Mouse (Mus musculus) small intestine, adult 2 months (tissue): ENCODE data around the gene Bahcc1. TPM values are rescaled to one million over a fixed set of nuclear protein-coding genes. Genes with fewer than 3 reads are reported as not detected.

ENCODE experiments used
- H3K27ac ChIP-seq: fragments of 200-500 bp; 2 replicates; pipeline ENCODE4 v1.5.1; 2012; ENCODE audit warnings: low read depth, low read length, control low read depth, inconsistent platforms; ENCODE audit not compliant: insufficient read depth
- H3K27me3 ChIP-seq: fragments of 200-500 bp; 2 replicates; pipeline ENCODE4 v1.6.1; 2012; ENCODE audit warnings: mild to moderate bottlenecking, moderate library complexity, low read length, inconsistent platforms; ENCODE audit not compliant: control insufficient read depth, insufficient read depth
- H3K36me3 ChIP-seq: fragments of 200-500 bp; 2 replicates; pipeline ENCODE4 v1.6.1; 2012; ENCODE audit warnings: mild to moderate bottlenecking, low read length, control low read depth, inconsistent platforms; ENCODE audit not compliant: control insufficient read depth, insufficient read depth
- H3K4me1 ChIP-seq: fragments of 200-500 bp; 2 replicates; pipeline ENCODE4 v1.6.1; 2012; ENCODE audit warnings: low read length, inconsistent platforms, mixed read lengths; ENCODE audit not compliant: control insufficient read depth, insufficient read depth, insufficient read length
- H3K4me3 ChIP-seq: fragments of 200-500 bp; 2 replicates; pipeline ENCODE4 v1.5.1; 2012; ENCODE audit warnings: low read depth, mild to moderate bottlenecking, control low read depth, inconsistent platforms, low read length, moderate library complexity
- CTCF ChIP-seq: fragments of 200-500 bp; IDR thresholded peaks from 2 replicates; pipeline ENCODE4 v1.5.1; 2012; ENCODE audit warnings: low read depth, mild to moderate bottlenecking, control low read depth, inconsistent platforms, low read length, moderate library complexity, mixed read lengths; ENCODE audit not compliant: insufficient replicate concordance, insufficient read length; ENCODE audit errors: extremely low read depth
- POLR2A ChIP-seq: fragments of 200-500 bp; IDR thresholded peaks from 2 replicates; pipeline ENCODE4 v1.6.1; 2012; ENCODE audit warnings: low read depth, mild to moderate bottlenecking, control low read depth, inconsistent platforms, low read length, moderate library complexity
- WGBS: fragments of 180-500 bp; shearing (Covaris S2); methylation state at CpG from one replicate; pipeline ENCODE4 v1.1.7; 2018; 5-methylcytosine and 5-hydroxymethylcytosine counted together
- polyA plus RNA-seq: library from polyadenylated mRNA; depleted of rRNA; stranded (reverse); fragments of >200 nt; gene quantifications from 2 replicates; pipeline ENCODE4 v1.2.3, GENCODE M21; 2012

The Bahcc1 gene
- polyA plus RNA-seq, 1 experiment, result 15.4 TPM

GRCm38 (mm10) chr11:120311561-120311960 is 78.8 kb downstream of the Bahcc1 start:
- no peaks in the 10 kb centered on the region for H3K27me3 ChIP-seq
- WGBS, result 52% methylated on average over 10 of the region's 10 CpGs
- H3K27ac ChIP-seq, result no peak overlapping the region
- H3K4me3 ChIP-seq, result no peak overlapping the region
- TF ChIP-seq CTCF (no peak), POLR2A (no peak)
- peaks cover 8% of the 10 kb centered on the region for H3K4me1 ChIP-seq
- H3K36me3 ChIP-seq, result no peaks in the 10 kb centered on the region

GRCm38 (mm10) chr11:120312069-120312468 is 79.3 kb downstream of the Bahcc1 start:
- H3K4me1 ChIP-seq, result peaks cover 10% of the 10 kb centered on the region
- TF ChIP-seq POLR2A (no peak), CTCF (no peak)
- no peak overlapping the region for H3K27ac ChIP-seq
- no peak overlapping the region for H3K4me3 ChIP-seq
- no peaks in the 10 kb centered on the region for H3K36me3 ChIP-seq
- whole genome bisulfite sequencing, result 84% methylated on average over 6 of the region's 6 CpGs
- H3K27me3 ChIP-seq, result no peaks in the 10 kb centered on the region

- H3K4me3 ChIP-seq, result no peak overlapping the region
- no peak overlapping the region for H3K27ac ChIP-seq
- no peaks in the 10 kb centered on the region for H3K27me3 ChIP-seq
- H3K36me3 ChIP-seq, result no peaks in the 10 kb centered on the region
- TF ChIP-seq CTCF, result no peak
- no peak for TF ChIP-seq POLR2A
- 81% methylated on average over 6 of the region's 6 CpGs for WGBS
- H3K4me1 ChIP-seq, result peaks cover 14% of the 10 kb centered on the region
Measured at GRCm38 (mm10) chr11:120313906-120314685, 81.3 kb downstream of the Bahcc1 start.

GRCm38 (mm10) chr11:120314721-120315415 is 82.1 kb downstream of the Bahcc1 start:
- no peak overlapping the region for H3K4me3 ChIP-seq
- H3K4me1 ChIP-seq, result peaks cover 16% of the 10 kb centered on the region
- TF ChIP-seq POLR2A, result no peak
- TF ChIP-seq CTCF, result no peak
- no peak overlapping the region for H3K27ac ChIP-seq
- no peaks in the 10 kb centered on the region for H3K36me3 ChIP-seq
- no peaks in the 10 kb centered on the region for H3K27me3 ChIP-seq
- WGBS, result 66% methylated on average over 16 of the region's 16 CpGs

GRCm38 (mm10) chr11:120315416-120315761 is 82.6 kb downstream of the Bahcc1 start:
- H3K27ac ChIP-seq, result peak overlapping the region; percentile 85; the same call in 1 of the 2 replicates
- H3K4me3 ChIP-seq, result no peak overlapping the region
- no peaks in the 10 kb centered on the region for H3K27me3 ChIP-seq
- peaks cover 16% of the 10 kb centered on the region for H3K4me1 ChIP-seq
- no peaks in the 10 kb centered on the region for H3K36me3 ChIP-seq
- WGBS, result 11% methylated on average over 4 of the region's 4 CpGs
- no peak for TF ChIP-seq POLR2A
- TF ChIP-seq CTCF, result no peak

GRCm38 (mm10) chr11:120315832-120316689 is 83.3 kb downstream of the Bahcc1 start:
- peak; percentile 90 for TF ChIP-seq POLR2A
- no peak for TF ChIP-seq CTCF
- peaks cover 12% of the 10 kb centered on the region; the same call in 1 of the 2 replicates for H3K4me1 ChIP-seq
- peak overlapping the region; percentile 88 for H3K27ac ChIP-seq
- under 1% methylated on average over 37 of the region's 37 CpGs for WGBS
- H3K4me3 ChIP-seq, result peak overlapping the region; percentile 68
- no peaks in the 10 kb centered on the region for H3K36me3 ChIP-seq
- H3K27me3 ChIP-seq, result no peaks in the 10 kb centered on the region

- peak overlapping the region; percentile 68 for H3K4me3 ChIP-seq
- TF ChIP-seq CTCF, result no peak; the same call in 1 of the 2 replicates
- peak; percentile 37 for TF ChIP-seq POLR2A
- WGBS, result 4% methylated on average over 13 of the region's 13 CpGs
- no peaks in the 10 kb centered on the region for H3K27me3 ChIP-seq
- H3K27ac ChIP-seq, result peak overlapping the region; percentile 88
- peaks cover 12% of the 10 kb centered on the region; the same call in 1 of the 2 replicates for H3K4me1 ChIP-seq
- no peaks in the 10 kb centered on the region for H3K36me3 ChIP-seq
Measured at GRCm38 (mm10) chr11:120316690-120317254, 84.0 kb downstream of the Bahcc1 start.
